Mouse (Mus musculus) heart, postnatal 0 days (tissue): ENCODE data around the gene Stac2.

Experiments used
- CTCF ChIP-seq: IDR thresholded peaks from 2 replicates; pipeline ENCODE4 v1.5.1; 2016; ENCODE audit warnings: antibody characterized with exemption, control low read depth, low read depth
- EP300 ChIP-seq: IDR thresholded peaks from 2 replicates; pipeline ENCODE4 v1.6.1; 2016; ENCODE audit warnings: antibody characterized with exemption, low read depth

- TF ChIP-seq CTCF (no peak), EP300 (no peak)
Observed at GRCm38 (mm10) chr11:98051611-98052128, 1.6 kb downstream of the Stac2 start.
